Mouse (Mus musculus) c-Kit-positive CD71-positive TER-119-positive erythroid progenitor cells, embryonic 14.5 days (primary cell): ENCODE results near the gene Cdk6.
A peak's percentile ranks its signal among the peaks of the same experiment; 100 is the strongest.
"Not testable (repeated sequence)": the region's sequence is repeated elsewhere in the genome, so short reads cannot be mapped to it uniquely, and the experiment has no call there.

Experiments used
- DNase-seq: peaks from one replicate; pipeline ENCODE4 v3.0.0-alpha.2; 2013; ENCODE audit warnings: low spot score

Cdk6 gene

GRCm38 (mm10) chr5:3511097-3511795 is 170.0 kb downstream of the Cdk6 start:
- DNase-seq = no peak

- DNase-seq = peak; percentile 68
Measured at GRCm38 (mm10) chr5:3512584-3512983, 171.3 kb downstream of the Cdk6 start.

- peak; percentile 46 for DNase-seq
Measured at GRCm38 (mm10) chr5:3514901-3515311, 173.6 kb downstream of the Cdk6 start.

GRCm38 (mm10) chr5:3515477-3515876 is 174.2 kb downstream of the Cdk6 start:
- DNase-seq = no peak

GRCm38 (mm10) chr5:3516481-3517075 is 175.3 kb downstream of the Cdk6 start:
- no peak for DNase-seq

- no peak for DNase-seq
Measured at GRCm38 (mm10) chr5:3520493-3521359, 179.4 kb downstream of the Cdk6 start.

- no peak for DNase-seq
Measured at GRCm38 (mm10) chr5:3521741-3522140, 180.5 kb downstream of the Cdk6 start.

- DNase-seq = no peak
Measured at GRCm38 (mm10) chr5:3522826-3523225, 181.5 kb downstream of the Cdk6 start.

GRCm38 (mm10) chr5:3527041-3527691 is 185.9 kb downstream of the Cdk6 start:
- DNase-seq = no peak

GRCm38 (mm10) chr5:3529585-3530189 is 188.4 kb downstream of the Cdk6 start:
- DNase-seq = no peak

GRCm38 (mm10) chr5:3532048-3532447 is 190.8 kb downstream of the Cdk6 start:
- not testable (repeated sequence) for DNase-seq

GRCm38 (mm10) chr5:3536592-3537212 is 195.4 kb downstream of the Cdk6 start:
- DNase-seq = no peak

- DNase-seq = no peak
Measured at GRCm38 (mm10) chr5:3538505-3539472, 197.5 kb downstream of the Cdk6 start.

- DNase-seq = no peak
Measured at GRCm38 (mm10) chr5:3541871-3542270, 200.6 kb downstream of the Cdk6 start.

- peak; percentile 90 for DNase-seq
Measured at GRCm38 (mm10) chr5:3543629-3544479, 202.6 kb downstream of the Cdk6 start, which contains the start of gene Fam133b. Gene Fam133b, plus strand, starts transcription at chr5:3543833.

GRCm38 (mm10) chr5:3544480-3544769 is 203.1 kb downstream of the Cdk6 start:
- DNase-seq = no peak

GRCm38 (mm10) chr5:3546226-3546625 is 204.9 kb downstream of the Cdk6 start:
- no peak for DNase-seq

- no peak for DNase-seq
Measured at GRCm38 (mm10) chr5:3551481-3551880, 210.2 kb downstream of the Cdk6 start.

- no peak for DNase-seq
Measured at GRCm38 (mm10) chr5:3554198-3554597, 212.9 kb downstream of the Cdk6 start.
